Mouse (Mus musculus) neutrophil, adult 59 days (primary cell): ENCODE measurements around the gene Strn. TPM values are rescaled to one million over a fixed set of nuclear protein-coding genes. Genes with fewer than 3 reads are reported as not detected.

Experiments used
- total RNA-seq, 2 experiments: library from RNA; stranded (reverse); gene quantifications; 1 replicate in 1 of 2; 2 replicates in 1 of 2; pipeline ENCODE4 v1.2.4; 2023

Strn gene
- total RNA-seq: 10 to 100 TPM; 41.3 to 41.6 TPM

DNA sequence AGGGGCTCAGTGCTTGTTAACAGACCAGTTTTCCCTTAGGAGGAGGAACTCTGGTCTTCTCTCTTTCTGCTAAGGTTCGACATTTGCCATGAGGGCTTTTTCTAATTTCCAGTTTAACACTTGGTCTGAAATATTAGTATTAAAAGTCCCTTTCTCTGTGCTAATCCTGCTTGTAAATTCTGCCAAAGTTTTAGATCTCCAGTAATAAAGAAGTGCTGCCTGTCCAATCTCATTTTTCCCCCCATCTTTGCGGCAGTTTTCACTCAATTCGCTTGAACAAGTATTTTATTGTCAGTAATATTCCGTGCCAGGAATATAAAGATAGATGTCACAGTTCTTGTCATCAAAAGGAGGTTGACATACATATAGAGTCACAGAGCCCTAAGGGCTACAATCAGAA lies at the start of gene Strn:
TSS of gene Strn (minus strand) at position 101 of the 400 bp plus-strand sequence.

Other genes with a start within 250 kb of the Strn start
- gene Vit, start 229.1 kb downstream of the Strn start, total RNA-seq: not detected
- 10 to 100 TPM; 20.0 to 21.3 TPM for gene Heatr5b, start 98.2 kb upstream of the Strn start, total RNA-seq
- gene Gpatch11, start 98.4 kb upstream of the Strn start, total RNA-seq: 10 to 100 TPM; 22.9 to 24.1 TPM
- 10 to 100 TPM; 28.4 to 31.6 TPM for gene Eif2ak2, start 145.4 kb upstream of the Strn start, total RNA-seq
- gene Sult6b1, start 169.8 kb upstream of the Strn start, total RNA-seq: not detected
- 1 to 10 TPM; 6.9 TPM for gene Cebpzos, start 179.3 kb upstream of the Strn start, total RNA-seq
- gene Cebpz, start 199.9 kb upstream of the Strn start, total RNA-seq: 10 to 100 TPM; 67.5 to 70.8 TPM
- 10 to 100 TPM; 22.1 to 25.8 TPM for gene Ndufaf7, start 199.9 kb upstream of the Strn start, total RNA-seq